Mouse (Mus musculus) forebrain, embryonic 14.5 days (tissue): ENCODE results near the gene Zmym2. TPM values are rescaled to one million over a fixed set of nuclear protein-coding genes. Genes with fewer than 3 reads are reported as not detected.
A peak's percentile ranks its signal among the peaks of the same experiment; 100 is the strongest.
"Not testable (repeated sequence)": the region's sequence is repeated elsewhere in the genome, so short reads cannot be mapped to it uniquely, and the experiment has no call there.

Experiments
- ATAC-seq: fragments of 200-750 bp; cut with Nextera tagmentation; 2 replicates; pipeline ENCODE4 v1.8.0; 2017; ENCODE audit warnings: mild to moderate bottlenecking, moderate library complexity
- DNase-seq: peaks from one replicate; pipeline ENCODE4 v3.0.0-alpha.2; 2015; ENCODE audit warnings: low spot score
- H3K27ac ChIP-seq: fragments of 300-500 bp; sonication (generic); 2 replicates; pipeline ENCODE4 v1.5.1; 2014; ENCODE audit warnings: low read depth, mild to moderate bottlenecking, control low read depth, low read length, moderate library complexity
- H3K27me3 ChIP-seq: fragments of 300-500 bp; sonication (generic); replicated peaks from 2 replicates; pipeline ENCODE4 v1.6.1; 2014; ENCODE audit warnings: low read length, control low read depth, mixed read lengths; ENCODE audit not compliant: control insufficient read depth, insufficient read depth
- H3K36me3 ChIP-seq: fragments of 300-500 bp; sonication (generic); 2 replicates; pipeline ENCODE4 v1.6.1; 2014; ENCODE audit warnings: low read length, control low read depth; ENCODE audit not compliant: control insufficient read depth, insufficient read depth
- H3K4me1 ChIP-seq: fragments of 300-500 bp; sonication (generic); 2 replicates; pipeline ENCODE4 v1.6.1; 2014; ENCODE audit warnings: antibody characterized with exemption, low read length, control low read depth; ENCODE audit not compliant: control insufficient read depth, insufficient read depth
- H3K4me2 ChIP-seq: fragments of 300-500 bp; sonication (generic); 2 replicates; pipeline ENCODE4 v1.6.1; 2014; ENCODE audit warnings: mild to moderate bottlenecking, control low read depth, low read length
- H3K4me3 ChIP-seq: fragments of 300-500 bp; sonication (generic); 2 replicates; pipeline ENCODE4 v1.5.1; 2014; ENCODE audit warnings: low read depth, low read length, control low read depth
- H3K9ac ChIP-seq: fragments of 300-500 bp; sonication (generic); 2 replicates; pipeline ENCODE4 v1.6.1; 2014; ENCODE audit warnings: mild to moderate bottlenecking, low read length, control low read depth, moderate library complexity
- H3K9me3 ChIP-seq: fragments of 300-500 bp; sonication (generic); replicated peaks from 2 replicates; pipeline ENCODE4 v1.6.1; 2016; ENCODE audit warnings: low read length, control low read depth, mixed read lengths; ENCODE audit not compliant: control insufficient read depth
- WGBS: fragments of 180-500 bp; shearing (Covaris S2); extraction: QIAGEN DNeasy Blood & Tissue Kit; methylation state at CpG from one replicate; pipeline ENCODE4 v1.1.7; 2014; 5-methylcytosine and 5-hydroxymethylcytosine counted together
- polyA plus RNA-seq: library from polyadenylated mRNA; unstranded; fragments of >200 nt; fragmentation: Nextera tagmentation; extraction: Ambion mirVana; gene quantifications from 2 replicates; pipeline ENCODE4 v1.2.1, GENCODE M21; 2014

Gene Zmym2
- 54.7 and 73.1 TPM in 2 replicates for polyA plus RNA-seq

GRCm38 (mm10) chr14:56886594-56887513 is at the start of gene Zmym2:
Gene Zmym2, plus strand, starts transcription at chr14:56886653.
- Histone ChIP-seq H3K9ac (peak within 1 kb of the TSS; percentile 93), H3K4me3 (peak within 1 kb of the TSS; percentile 86), H3K27ac (peak within 1 kb of the TSS; percentile 99), H3K36me3 (peaks cover 13% of the 10 kb centered on the region; the same call in 1 of the 2 replicates), H3K4me2 (peak within 1 kb of the TSS; percentile 58), H3K4me1 (peaks cover 15% of the 10 kb centered on the region)
- peak; percentile 15 for ATAC-seq
- peak; percentile 78 for DNase-seq
- WGBS, result 1% methylated on average over 41 of the region's 87 CpGs
- H3K9me3 ChIP-seq, H3K27me3 ChIP-seq: not testable (repeated sequence)

GRCm38 (mm10) chr14:56844033-56844432 is 42.4 kb upstream of the Zmym2 start:
- 69% methylated on average over 4 of the region's 4 CpGs for WGBS
- no peak for ATAC-seq
- Histone ChIP-seq H3K27me3 (no peaks in the 10 kb centered on the region), H3K4me1 (no peaks in the 10 kb centered on the region), H3K4me2 (no peak overlapping the region), H3K36me3 (no peaks in the 10 kb centered on the region), H3K27ac (no peak overlapping the region), H3K4me3 (no peak overlapping the region), H3K9ac (no peak overlapping the region), H3K9me3 (no peaks in the 10 kb centered on the region)
- DNase-seq, result no peak

- H3K9me3 ChIP-seq, result no peaks in the 10 kb centered on the region
- H3K4me2 ChIP-seq, result no peak overlapping the region
- H3K36me3 ChIP-seq, result no peaks in the 10 kb centered on the region
- no peak overlapping the region for H3K4me3 ChIP-seq
- H3K4me1 ChIP-seq, result no peaks in the 10 kb centered on the region
- H3K9ac ChIP-seq, result no peak overlapping the region
- H3K27me3 ChIP-seq, result no peaks in the 10 kb centered on the region
- DNase-seq, result peak; percentile 39
- ATAC-seq, result peak; percentile 57
- H3K27ac ChIP-seq, result no peak overlapping the region
- 12% methylated on average over 2 of the region's 2 CpGs for WGBS
Measured at GRCm38 (mm10) chr14:56844507-56844906, 41.9 kb upstream of the Zmym2 start.

GRCm38 (mm10) chr14:56848322-56848721 is 38.1 kb upstream of the Zmym2 start:
- no peak for DNase-seq

GRCm38 (mm10) chr14:56849681-56850080 is 36.8 kb upstream of the Zmym2 start:
- WGBS, result 60% methylated on average over 2 of the region's 2 CpGs

More at GRCm38 (mm10) chr14:56848322-56848721, 38.1 kb upstream of the Zmym2 start:
- Histone ChIP-seq H3K4me2 (no peak overlapping the region), H3K36me3 (no peaks in the 10 kb centered on the region), H3K4me3 (no peak overlapping the region), H3K4me1 (no peaks in the 10 kb centered on the region), H3K27me3 (no peaks in the 10 kb centered on the region), H3K9ac (no peak overlapping the region), H3K27ac (no peak overlapping the region), H3K9me3 (peaks cover 8% of the 10 kb centered on the region; the same call in 1 of the 2 replicates)
- WGBS, result 83% methylated on average over 2 of the region's 2 CpGs
- no peak for ATAC-seq

GRCm38 (mm10) chr14:56864041-56864440 is 22.4 kb upstream of the Zmym2 start:
- no peak overlapping the region for H3K9ac ChIP-seq
- H3K4me1 ChIP-seq, result no peaks in the 10 kb centered on the region
- no peaks in the 10 kb centered on the region for H3K9me3 ChIP-seq
- ATAC-seq, result no peak
- no peaks in the 10 kb centered on the region for H3K36me3 ChIP-seq
- no peak overlapping the region for H3K27ac ChIP-seq
- H3K27me3 ChIP-seq, result peaks cover 9% of the 10 kb centered on the region
- WGBS, result 74% methylated on average over 8 of the region's 8 CpGs
- H3K4me3 ChIP-seq, result no peak overlapping the region
- no peak for DNase-seq
- no peak overlapping the region for H3K4me2 ChIP-seq

More at GRCm38 (mm10) chr14:56849681-56850080, 36.8 kb upstream of the Zmym2 start:
- H3K4me2 ChIP-seq, result no peak overlapping the region
- no peaks in the 10 kb centered on the region for H3K27me3 ChIP-seq
- H3K27ac ChIP-seq, result no peak overlapping the region
- H3K9ac ChIP-seq, result no peak overlapping the region
- DNase-seq (no peak), ATAC-seq (no peak)
- no peaks in the 10 kb centered on the region for H3K36me3 ChIP-seq
- no peaks in the 10 kb centered on the region for H3K4me1 ChIP-seq
- H3K4me3 ChIP-seq, result no peak overlapping the region
- peaks cover 13% of the 10 kb centered on the region for H3K9me3 ChIP-seq

- Histone ChIP-seq H3K27me3 (peaks cover 9% of the 10 kb centered on the region), H3K4me3 (peak overlapping the region; percentile 14), H3K9ac (no peak overlapping the region), H3K27ac (no peak overlapping the region), H3K4me2 (peak overlapping the region; percentile 41), H3K36me3 (no peaks in the 10 kb centered on the region), H3K4me1 (no peaks in the 10 kb centered on the region), H3K9me3 (no peaks in the 10 kb centered on the region)
- ATAC-seq (no peak), DNase-seq (no peak)
- WGBS, result 6% methylated on average over 13 of the region's 13 CpGs
Measured at GRCm38 (mm10) chr14:56864641-56865040, 21.8 kb upstream of the Zmym2 start.

GRCm38 (mm10) chr14:56865112-56865511 is 21.3 kb upstream of the Zmym2 start:
- peak overlapping the region; percentile 14 for H3K4me3 ChIP-seq
- not testable (repeated sequence) for H3K9ac ChIP-seq, H3K27me3 ChIP-seq, H3K27ac ChIP-seq, ATAC-seq, H3K4me1 ChIP-seq, H3K36me3 ChIP-seq, H3K9me3 ChIP-seq, DNase-seq
- 3% methylated on average over 30 of the region's 30 CpGs for WGBS
- peak overlapping the region; percentile 41 for H3K4me2 ChIP-seq

- Histone ChIP-seq H3K4me2 (no peak overlapping the region), H3K4me1 (no peaks in the 10 kb centered on the region), H3K4me3 (no peak overlapping the region), H3K9me3 (no peaks in the 10 kb centered on the region), H3K36me3 (no peaks in the 10 kb centered on the region), H3K27me3 (no peaks in the 10 kb centered on the region), H3K9ac (no peak overlapping the region), H3K27ac (no peak overlapping the region)
- ATAC-seq, result no peak
- no peak for DNase-seq
- WGBS, result 86% methylated on average over 5 of the region's 5 CpGs
Measured at GRCm38 (mm10) chr14:56873525-56873924, 12.9 kb upstream of the Zmym2 start.
